In the genomic region with DNA sequence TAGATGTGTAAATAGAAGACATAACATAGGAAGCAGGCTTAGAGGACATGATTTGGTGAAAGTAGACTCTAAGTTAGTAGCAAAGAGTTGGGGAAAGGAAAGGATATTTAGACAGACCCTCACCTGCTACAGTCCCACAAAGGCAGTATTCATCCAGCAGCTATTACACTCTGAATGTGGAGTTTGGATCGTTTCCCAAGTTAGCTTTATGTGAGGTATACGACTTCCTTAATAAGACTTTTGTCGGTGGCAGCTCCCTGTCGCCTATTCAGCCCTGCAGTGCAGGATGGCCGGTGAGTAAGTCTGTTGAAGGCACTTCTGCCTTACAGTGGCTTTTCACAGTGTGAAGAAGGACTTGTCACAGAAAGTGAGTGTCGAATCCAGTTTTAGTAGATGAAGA, we compare ENCODE assay signal across 29 mouse cellular contexts. TPM values are rescaled to one million over a fixed set of nuclear protein-coding genes. Genes with fewer than 3 reads are reported as not detected.
A peak's percentile ranks its signal among the peaks of the same experiment; 100 is the strongest.
DNase-seq lines count a peak whose midpoint lies in the region; ATAC-seq and TF ChIP-seq lines count a peak whose summit lies in the region.
"Had no signal": no experiment of that assay in that cellular context is flagged by ENCODE, and none has a peak within 500 bp of the region (broad histone marks: within the 10 kb centered on the region; RNA-seq: fewer than 3 reads in every experiment).

No protein-coding gene starts in this region.

- peak; percentile 23 for DNase-seq in embryonic facial prominence, embryonic 14.5 days (ENCODE audit: low spot score)
- no peak for DNase-seq in embryonic facial prominence, embryonic 10.5 days (ENCODE audit: low spot score)
- DNase-seq in lung, embryonic 14.5 days: peak; percentile 49
- DNase-seq in lung, postnatal 4 days: no peak
- no peak for DNase-seq in lung, adult 2 months
- DNase-seq: adrenal gland, adult 2 months; adrenal gland, postnatal 10 days; adrenal gland, postnatal 25 days; B cell, adult 2 months; cerebellum, adult 11 months; cerebellum, adult 18-20 months; cerebellum, adult 8-10 months; cerebellum, adult 9-11 months; cerebellum, postnatal 14 days; cerebellum, postnatal 36 days; embryo, embryonic 11 days had no signal

- no peak for ATAC-seq in embryonic facial prominence, embryonic 14.5 days (ENCODE audit: low read depth)
- no peak for ATAC-seq in lung, embryonic 14.5 days (ENCODE audit: insufficient read depth)
- ATAC-seq in lung, embryonic 16.5 days (ENCODE audit: low read depth): peak; percentile 43; the same call in 1 of the 2 replicates
- ATAC-seq in activated CD4-positive, CD25-positive, alpha-beta regulatory T cell, adult 4 months: no peak
- ATAC-seq: CD4-positive, CD25-positive, alpha-beta regulatory T cell, adult 4 months; forebrain, embryonic 14.5 days; forebrain, embryonic 16.5 days; Patski had no signal

- no peaks in the 10 kb centered on the region for H3K36me3 ChIP-seq in embryonic facial prominence, embryonic 14.5 days (ENCODE audit: control insufficient read depth, insufficient read depth, low read length)
- no peaks in the 10 kb centered on the region for H3K36me3 ChIP-seq in embryonic facial prominence, embryonic 10.5 days (replicated peaks)
- H3K36me3 ChIP-seq in lung, embryonic 14.5 days (ENCODE audit: insufficient read depth): no peaks in the 10 kb centered on the region
- H3K36me3 ChIP-seq in lung, embryonic 16.5 days (ENCODE audit: control insufficient read depth, insufficient read depth, low read length): no peaks in the 10 kb centered on the region
- H3K36me3 ChIP-seq in small intestine, adult 2 months (ENCODE audit: control insufficient read depth, insufficient read depth, low read length): no peaks in the 10 kb centered on the region
- H3K36me3 ChIP-seq: embryonic facial prominence, embryonic 12.5 days; embryonic facial prominence, embryonic 15.5 days; forebrain, embryonic 12.5 days; G1E had no signal

- no peak overlapping the region for H3K27ac ChIP-seq in embryonic facial prominence, embryonic 14.5 days (replicated peaks; ENCODE audit: low read depth, low read length)
- H3K27ac ChIP-seq in embryonic facial prominence, embryonic 10.5 days (replicated peaks): no peak overlapping the region
- H3K27ac ChIP-seq in lung, embryonic 14.5 days (ENCODE audit: low read depth): no peak overlapping the region
- H3K27ac ChIP-seq in lung, embryonic 16.5 days (ENCODE audit: low read length): no peak overlapping the region; the same call in 1 of the 2 replicates
- peak overlapping the region; percentile 21; the same call in 1 of the 2 replicates for H3K27ac ChIP-seq in small intestine, adult 2 months (ENCODE audit: insufficient read depth, low read depth, low read length)
- H3K27ac ChIP-seq: embryonic facial prominence, embryonic 12.5 days; embryonic facial prominence, embryonic 15.5 days; forebrain, embryonic 12.5 days had no signal

- H3K4me1 ChIP-seq in embryonic facial prominence, embryonic 14.5 days (ENCODE audit: control insufficient read depth, insufficient read depth, low read length): no peaks in the 10 kb centered on the region
- H3K4me1 ChIP-seq in embryonic facial prominence, embryonic 10.5 days: no peaks in the 10 kb centered on the region
- no peaks in the 10 kb centered on the region for H3K4me1 ChIP-seq in lung, embryonic 14.5 days (ENCODE audit: insufficient read depth)
- peaks cover 3% of the 10 kb centered on the region; the same call in 1 of the 2 replicates for H3K4me1 ChIP-seq in lung, embryonic 16.5 days (replicated peaks; ENCODE audit: control insufficient read depth, insufficient read depth, low read length)
- H3K4me1 ChIP-seq in lung, adult 2 months (ENCODE audit: control insufficient read depth, insufficient read depth, low read length): peaks cover 9% of the 10 kb centered on the region
- H3K4me1 ChIP-seq in small intestine, adult 2 months (ENCODE audit: control insufficient read depth, insufficient read depth, insufficient read length, low read length): peaks cover 13% of the 10 kb centered on the region
- H3K4me1 ChIP-seq: embryonic facial prominence, embryonic 12.5 days; embryonic facial prominence, embryonic 15.5 days; forebrain, embryonic 12.5 days had no signal

- H3K9ac ChIP-seq in embryonic facial prominence, embryonic 14.5 days (ENCODE audit: low read depth, low read length): no peak overlapping the region
- no peak overlapping the region for H3K9ac ChIP-seq in lung, embryonic 14.5 days
- no peak overlapping the region for H3K9ac ChIP-seq in lung, embryonic 16.5 days (ENCODE audit: low read length)
- H3K9ac ChIP-seq: embryonic facial prominence, embryonic 12.5 days; embryonic facial prominence, embryonic 15.5 days; forebrain, embryonic 12.5 days had no signal

- TF ChIP-seq CTCF in lung, embryonic 14.5 days (IDR thresholded peaks at IDR 0.05; ENCODE audit: low read depth): no peak
- TF ChIP-seq CTCF in lung, adult 2 months (IDR thresholded peaks at IDR 0.05; ENCODE audit: insufficient read depth, low read length): no peak
- no peak for TF ChIP-seq CTCF in small intestine, adult 2 months (IDR thresholded peaks at IDR 0.05; ENCODE audit: extremely low read depth, insufficient read length, insufficient replicate concordance, low read depth, low read length)

- H3K4me2 ChIP-seq in embryonic facial prominence, embryonic 14.5 days (ENCODE audit: low read depth, low read length): no peak overlapping the region
- no peak overlapping the region for H3K4me2 ChIP-seq in lung, embryonic 14.5 days
- no peak overlapping the region for H3K4me2 ChIP-seq in lung, embryonic 16.5 days (ENCODE audit: low read depth, low read length)
- H3K4me2 ChIP-seq: embryonic facial prominence, embryonic 12.5 days; embryonic facial prominence, embryonic 15.5 days; forebrain, embryonic 12.5 days had no signal

- no peaks in the 10 kb centered on the region for H3K9me3 ChIP-seq in embryonic facial prominence, embryonic 14.5 days (ENCODE audit: control insufficient read depth, low read length)
- no peaks in the 10 kb centered on the region for H3K9me3 ChIP-seq in embryonic facial prominence, embryonic 10.5 days
- no peaks in the 10 kb centered on the region for H3K9me3 ChIP-seq in lung, embryonic 14.5 days (ENCODE audit: low read depth, low read length)
- no peaks in the 10 kb centered on the region for H3K9me3 ChIP-seq in lung, embryonic 16.5 days (ENCODE audit: control insufficient read depth, low read length)
- H3K9me3 ChIP-seq: embryonic facial prominence, embryonic 12.5 days; embryonic facial prominence, embryonic 15.5 days; forebrain, embryonic 12.5 days had no signal

- no peak overlapping the region for H3K4me3 ChIP-seq in embryonic facial prominence, embryonic 14.5 days (ENCODE audit: low read depth, low read length)
- H3K4me3 ChIP-seq in embryonic facial prominence, embryonic 10.5 days: no peak overlapping the region
- H3K4me3 ChIP-seq in lung, embryonic 14.5 days (ENCODE audit: low read depth, low read length): no peak overlapping the region
- H3K4me3 ChIP-seq in lung, embryonic 16.5 days (ENCODE audit: low read length): no peak overlapping the region
- no peak overlapping the region for H3K4me3 ChIP-seq in lung, adult 2 months (replicated peaks; ENCODE audit: extremely low read depth, low read depth, low read length)
- H3K4me3 ChIP-seq in small intestine, adult 2 months (ENCODE audit: low read depth, low read length): no peak overlapping the region
- H3K4me3 ChIP-seq: embryonic facial prominence, embryonic 12.5 days; embryonic facial prominence, embryonic 15.5 days; erythroblast, embryonic 14.5 days; forebrain, embryonic 12.5 days had no signal

- TF ChIP-seq POLR2A in lung, adult 2 months (IDR thresholded peaks at IDR 0.05; ENCODE audit: borderline replicate concordance, extremely low read depth, low read depth, low read length): no peak
- no peak for TF ChIP-seq POLR2A in small intestine, adult 2 months (IDR thresholded peaks at IDR 0.05; ENCODE audit: low read depth, low read length)

- 58% methylated on average over 6 of the region's 6 CpGs for WGBS in embryonic facial prominence, embryonic 14.5 days
- WGBS in embryonic facial prominence, embryonic 10.5 days: 85% methylated on average over 6 of the region's 6 CpGs
- WGBS in lung, embryonic 14.5 days: 40% methylated on average over 6 of the region's 6 CpGs
- WGBS in lung, embryonic 16.5 days: 36% methylated on average over 6 of the region's 6 CpGs
- WGBS in lung, adult 2 months: 34% methylated on average over 6 of the region's 6 CpGs
- WGBS in small intestine, adult 2 months: 19% methylated on average over 6 of the region's 6 CpGs

- H3K27me3 ChIP-seq in embryonic facial prominence, embryonic 14.5 days (replicated peaks; ENCODE audit: control insufficient read depth, insufficient read depth, low read length): no peaks in the 10 kb centered on the region
- no peaks in the 10 kb centered on the region for H3K27me3 ChIP-seq in embryonic facial prominence, embryonic 10.5 days (replicated peaks; ENCODE audit: low read depth, poor library complexity, severe bottlenecking)
- H3K27me3 ChIP-seq in lung, embryonic 14.5 days (ENCODE audit: insufficient read depth, low read length): no peaks in the 10 kb centered on the region
- no peaks in the 10 kb centered on the region for H3K27me3 ChIP-seq in lung, embryonic 16.5 days (ENCODE audit: control insufficient read depth, insufficient read depth, low read depth, low read length)
- no peaks in the 10 kb centered on the region for H3K27me3 ChIP-seq in small intestine, adult 2 months (ENCODE audit: control insufficient read depth, insufficient read depth, low read length)
- H3K27me3 ChIP-seq: CH12.LX; embryonic facial prominence, embryonic 12.5 days; embryonic facial prominence, embryonic 15.5 days; forebrain, embryonic 12.5 days; Patski had no signal

RNA-seq across cellular contexts. Expression of a gene that starts 47.6 kb away (rescaled TPM):
- 11.7 and 12.4 TPM in 2 replicates for polyA plus RNA-seq in embryonic facial prominence, embryonic 14.5 days (2014; fragmentation: Nextera tagmentation; extraction: Ambion mirVana)
- 6.6 and 7.1 TPM in 2 replicates for polyA plus RNA-seq in embryonic facial prominence, embryonic 10.5 days (2016; fragmentation: Nextera tagmentation; extraction: Ambion mirVana)
- 21.5 and 22.9 TPM in 2 replicates for polyA plus RNA-seq in lung, embryonic 14.5 days (2014; fragmentation: Nextera tagmentation; extraction: Ambion mirVana)
- 25.8 and 25.9 TPM in 2 replicates for polyA plus RNA-seq in lung, embryonic 16.5 days (2015; fragmentation: Nextera tagmentation; extraction: Ambion mirVana)
- 43.3 and 56.6 TPM in 2 replicates for polyA plus RNA-seq in lung, adult 2 months (2012; rRNA removed)
- polyA plus RNA-seq in small intestine, adult 2 months (2012; rRNA removed): 2.4 and 4.7 TPM in 2 replicates
- under 1 TPM; 0.42 to 0.67 TPM for polyA plus RNA-seq in activated CD4-positive, CD25-positive, alpha-beta regulatory T cell, adult 4 months (2017; shearing (Covaris generic))
- polyA plus RNA-seq: G1E had no signal

Comparison
In these comparisons a context has a peak if more than half of its experiments do, and no peak if none do; other contexts are left out.
1. DNase-seq: peak in embryonic facial prominence, embryonic 14.5 days (single experiment) and lung, embryonic 14.5 days (single experiment); none in embryonic facial prominence, embryonic 10.5 days (single experiment), lung, postnatal 4 days (0 of 2) and lung, adult 2 months (single experiment).